Mouse (Mus musculus) kidney, postnatal 25 days (tissue): ENCODE data around the gene Zfp292.
A peak's percentile ranks its signal among the peaks of the same experiment; 100 is the strongest.
"Not testable (repeated sequence)": the region's sequence is repeated elsewhere in the genome, so short reads cannot be mapped to it uniquely, and the experiment has no call there.

Experiments used
- DNase-seq, 2 experiments: peaks; one replicate each; pipeline ENCODE4 v3.0.0; 2021; ENCODE audit warnings: mixed read lengths in 2 of 2

Zfp292 gene

DNA sequence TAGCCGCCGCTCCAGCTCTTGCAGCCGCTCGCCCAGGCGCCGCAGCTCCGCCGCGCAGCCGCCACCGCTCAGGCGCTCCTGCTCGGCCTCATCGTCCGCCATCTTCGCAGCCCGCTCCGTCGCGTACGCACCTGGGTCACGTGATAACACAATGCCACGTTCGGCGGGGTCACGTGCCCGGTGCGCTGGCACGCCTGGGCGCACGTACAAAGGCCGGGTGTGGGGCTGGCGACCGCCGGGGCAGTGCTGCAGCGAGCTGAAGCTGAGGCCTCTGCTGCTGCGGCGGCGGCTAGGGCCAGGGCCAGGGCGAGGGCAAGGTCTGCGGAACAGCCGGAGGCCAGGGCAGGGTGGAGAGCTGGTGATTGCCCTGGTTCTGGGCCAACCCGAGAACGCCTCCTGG, at the start of gene Zfp292:
Zfp292 (minus strand) TSS at position 143 of the 400 bp plus-strand sequence.
- DNase-seq: peak; percentile 96 to 98

DNA sequence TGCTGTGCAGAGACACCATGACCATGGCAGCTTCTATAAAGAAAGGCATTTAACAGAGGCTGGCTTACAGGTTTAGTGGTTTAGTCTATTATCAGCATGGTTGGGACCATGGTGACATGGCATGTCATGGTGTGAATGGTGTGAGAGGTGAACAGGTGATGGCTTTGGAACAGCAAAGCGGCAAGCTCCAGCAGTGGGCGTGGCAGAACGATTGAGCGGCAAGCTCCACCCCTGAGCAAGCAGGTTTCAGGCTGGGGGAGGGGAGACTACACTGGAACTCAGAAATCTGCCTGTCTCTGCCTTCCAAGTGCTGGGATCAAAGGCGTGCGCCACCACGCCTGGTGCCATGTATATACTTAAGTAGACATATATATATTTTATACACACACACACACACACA, 45.6 kb upstream of the Zfp292 start:
- DNase-seq: not testable (repeated sequence)

DNA sequence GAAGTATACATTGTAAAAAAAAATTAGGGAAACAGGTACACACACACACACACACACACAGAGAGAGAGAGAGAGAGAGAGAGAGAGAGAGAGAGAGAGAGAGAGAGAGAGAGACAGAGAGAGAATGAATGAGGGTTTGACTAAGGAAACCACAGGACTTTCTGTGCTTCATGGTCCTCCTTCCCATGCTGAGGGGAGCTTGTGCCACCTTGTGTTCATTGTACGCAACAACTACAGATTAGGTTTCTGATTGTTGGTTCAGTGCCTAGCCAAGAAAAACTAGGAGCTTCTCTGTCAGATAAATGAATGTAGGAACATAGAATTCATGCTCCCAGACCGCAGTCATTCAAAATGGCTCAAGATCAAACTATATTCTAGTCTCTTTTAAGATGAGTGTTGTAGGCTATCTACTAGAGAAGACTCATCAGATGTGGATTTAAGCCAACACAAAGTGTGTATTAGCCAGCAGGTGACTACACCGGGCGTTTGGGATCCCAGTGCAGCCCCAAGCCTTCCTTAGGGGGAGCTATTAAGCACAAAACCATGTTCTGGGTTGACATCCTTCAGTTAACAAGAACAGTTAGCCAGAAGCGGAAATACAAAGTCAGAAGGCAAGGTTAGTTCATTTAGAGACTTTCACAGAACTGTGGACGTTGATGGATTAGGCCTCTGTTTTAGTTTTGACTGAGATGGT, 39.6 kb upstream of the Zfp292 start:
- peak; percentile 43 to 49 for DNase-seq

DNA sequence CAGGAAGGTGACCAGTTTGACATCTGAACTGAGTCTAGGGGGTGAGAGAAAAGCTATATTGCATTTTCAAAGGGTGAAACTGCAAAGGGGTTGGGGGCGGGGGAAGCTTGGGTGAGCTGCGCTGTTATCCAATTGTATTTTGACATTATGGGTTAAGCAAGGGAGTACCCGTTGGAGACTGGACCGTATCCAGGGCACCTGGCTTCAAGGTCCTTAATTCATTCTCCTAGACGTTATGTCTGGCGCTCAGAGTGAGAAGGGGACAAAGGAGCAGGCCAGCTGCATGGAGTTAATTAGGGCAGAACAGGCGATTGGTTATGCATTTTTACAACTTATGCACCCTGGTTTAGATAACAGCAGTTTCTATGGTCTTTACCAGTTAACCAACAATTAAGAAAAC, 34.6 kb upstream of the Zfp292 start:
- no peak for DNase-seq

DNA sequence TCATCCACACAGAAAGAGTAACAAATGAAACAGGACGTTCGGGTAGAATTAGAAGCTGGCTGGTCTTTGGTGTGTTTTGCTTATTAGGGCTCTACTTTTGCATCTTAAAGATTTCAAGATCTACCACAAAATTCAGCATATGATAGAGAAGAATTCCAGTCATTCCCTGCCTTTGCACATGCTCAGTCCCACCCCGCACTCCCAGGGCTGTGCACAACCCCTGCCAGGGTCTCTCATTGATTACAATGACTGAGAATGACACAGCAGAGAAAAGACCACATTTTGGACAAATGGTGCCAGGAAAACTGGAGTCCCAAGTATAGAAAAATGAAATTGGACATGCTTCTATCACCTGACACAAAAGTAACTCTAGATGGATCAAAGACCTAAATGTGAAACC, 29.4 kb upstream of the Zfp292 start:
- DNase-seq: no peak

DNA sequence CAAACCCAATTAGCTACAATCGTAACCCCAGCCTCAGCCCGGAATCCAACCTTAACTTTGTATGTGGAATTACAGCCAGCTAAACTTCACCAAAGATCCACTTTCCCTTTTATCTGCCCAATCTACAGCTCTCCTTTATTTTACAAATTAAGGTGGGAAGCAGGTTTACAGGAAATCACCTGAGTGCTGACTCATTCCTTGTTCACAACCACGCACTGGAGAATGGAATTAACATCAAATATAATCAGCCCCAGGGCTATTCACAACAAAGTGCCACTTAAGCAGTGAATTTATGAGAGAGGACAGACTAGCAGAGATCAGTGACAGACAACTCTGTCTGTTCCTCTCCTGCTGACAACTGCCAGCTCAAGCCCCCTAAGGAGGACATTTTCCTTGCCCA, 28.6 kb upstream of the Zfp292 start:
- no peak for DNase-seq

DNA sequence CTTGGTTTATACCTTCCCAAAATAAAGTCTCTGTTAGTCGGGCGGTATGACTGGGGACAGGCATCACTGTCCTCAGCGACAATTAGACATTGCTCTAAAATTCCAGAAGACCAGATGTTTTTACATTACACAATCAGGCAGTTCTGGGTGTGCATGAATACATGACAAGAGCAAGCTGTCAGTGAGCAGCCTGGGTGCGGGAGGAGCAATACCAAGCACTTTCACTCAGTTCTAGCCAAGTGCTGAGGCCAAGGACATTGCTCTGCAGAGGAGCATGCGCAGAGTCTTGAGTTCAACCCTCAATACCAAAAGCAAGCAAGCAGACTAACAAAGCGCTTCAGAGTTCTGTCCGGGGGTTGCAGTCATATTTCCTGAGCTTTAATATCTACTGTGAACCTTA, 25.4 kb upstream of the Zfp292 start:
- peak; percentile 11 to 41 for DNase-seq

DNA sequence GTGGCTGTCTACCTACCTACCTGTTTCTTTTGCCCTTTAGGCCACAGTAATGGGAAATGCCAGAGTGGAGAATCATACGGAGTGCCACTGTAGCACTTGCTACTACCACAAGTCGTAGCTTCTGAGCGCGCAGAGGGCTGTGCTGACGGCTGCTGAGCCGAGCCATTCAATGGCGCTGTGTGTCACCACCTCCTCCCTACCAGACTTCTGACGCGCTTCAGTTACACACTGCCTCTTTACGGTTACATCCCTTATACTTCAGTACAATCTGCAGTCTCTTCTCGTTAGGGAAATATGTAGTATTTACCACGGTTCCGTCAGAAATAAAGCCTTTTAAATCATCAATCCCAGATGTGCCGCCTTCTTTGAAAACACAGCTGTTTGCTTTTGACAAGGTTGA, 24.3 kb upstream of the Zfp292 start:
- no peak for DNase-seq

DNA sequence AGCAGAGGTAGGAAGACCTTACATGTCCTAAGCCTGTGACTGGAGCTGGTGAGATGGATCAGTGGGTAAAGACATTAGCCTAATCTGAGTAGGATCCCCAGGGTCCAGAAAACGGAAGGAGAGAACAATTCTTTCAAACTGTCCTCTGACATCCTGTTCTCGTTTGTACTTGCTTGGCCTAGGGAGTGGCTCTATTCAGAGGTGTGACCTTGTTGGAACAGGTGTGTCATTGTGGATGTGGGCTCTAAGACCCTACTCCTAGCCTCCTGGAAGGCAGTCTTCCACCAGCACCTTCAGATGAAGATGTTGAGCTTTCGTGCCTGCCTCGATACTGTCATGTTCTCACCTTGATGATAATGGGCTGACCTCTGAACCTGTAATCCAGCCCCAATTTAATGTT, 23.4 kb upstream of the Zfp292 start:
- DNase-seq: no peak

DNA sequence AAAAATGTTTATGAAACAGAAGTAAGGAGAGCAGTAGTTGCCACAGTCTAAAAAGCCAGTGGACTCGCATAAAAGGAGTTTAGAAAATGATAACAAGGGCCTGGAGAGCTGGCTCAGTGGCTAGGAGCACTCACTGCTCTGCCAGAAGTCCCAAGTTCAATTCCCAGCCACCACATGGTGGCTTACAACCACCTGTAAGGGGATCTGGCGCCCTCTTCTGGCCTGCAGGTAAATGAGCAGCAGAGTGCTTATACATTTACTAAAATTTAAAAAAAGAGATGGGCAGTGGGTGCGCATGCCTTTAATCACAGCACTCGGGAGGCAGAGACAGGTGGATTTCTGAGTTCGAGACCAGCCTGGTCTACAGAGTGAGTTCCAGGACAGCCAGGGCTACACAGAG, 22.6 kb upstream of the Zfp292 start:
- DNase-seq: peak; percentile 27 to 38

DNA sequence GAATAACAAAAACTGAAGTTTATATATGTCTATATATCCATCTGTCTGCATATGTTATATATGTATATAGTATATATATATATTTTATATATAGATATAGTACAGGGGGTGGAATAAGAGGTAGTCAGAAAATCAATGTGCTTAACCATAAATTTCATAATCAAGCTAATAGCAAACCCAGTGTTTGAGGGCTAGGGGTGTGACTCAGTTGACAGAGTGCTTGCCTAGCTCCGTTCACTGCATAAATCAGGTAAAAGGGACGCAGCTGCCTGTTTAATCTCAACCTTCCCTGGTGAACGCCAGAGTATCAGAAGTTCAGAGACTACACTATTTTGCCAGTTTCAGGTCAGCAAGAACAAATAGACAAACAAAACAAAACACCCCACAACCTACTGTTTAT, 18.8 kb upstream of the Zfp292 start:
- DNase-seq: not testable (repeated sequence)

DNA sequence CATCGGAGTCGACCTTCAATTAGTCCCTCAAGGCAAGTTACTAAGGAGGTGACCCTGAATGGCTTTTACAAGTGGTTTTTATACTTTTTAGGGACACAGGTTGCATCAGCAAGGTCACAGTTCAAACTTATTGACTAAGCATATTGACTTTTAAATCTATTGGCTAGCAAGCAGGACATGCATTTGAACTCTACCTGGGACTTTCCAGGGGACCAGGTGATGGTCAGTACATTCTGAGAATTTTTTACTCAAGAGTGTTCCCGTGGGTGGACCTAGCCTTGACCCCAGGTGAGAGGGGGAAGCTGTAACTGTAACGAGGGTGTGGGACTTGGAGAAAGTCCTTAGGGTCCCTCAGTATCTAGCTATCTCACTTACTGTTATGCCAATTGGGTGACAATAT, 18.4 kb upstream of the Zfp292 start:
- no peak for DNase-seq

DNA sequence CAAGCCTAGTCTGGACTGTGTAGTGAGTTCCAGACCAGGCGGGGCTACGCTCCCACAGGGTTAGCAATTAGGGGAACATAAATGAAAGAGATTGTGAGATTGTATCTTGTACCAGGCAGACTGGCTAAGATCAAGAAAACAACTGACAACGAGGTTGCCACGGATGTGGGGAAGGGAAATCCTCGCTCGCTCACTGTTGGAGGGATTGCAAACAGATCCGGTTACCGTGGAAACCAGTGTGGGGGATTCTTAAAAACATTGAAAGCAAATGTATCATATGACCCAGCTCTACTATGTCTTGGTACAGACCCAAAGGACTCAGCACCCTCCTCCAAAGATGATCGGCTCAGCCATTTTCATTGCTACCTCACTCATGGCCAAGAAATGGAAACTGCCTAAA, 17.4 kb upstream of the Zfp292 start:
- no peak for DNase-seq

DNA sequence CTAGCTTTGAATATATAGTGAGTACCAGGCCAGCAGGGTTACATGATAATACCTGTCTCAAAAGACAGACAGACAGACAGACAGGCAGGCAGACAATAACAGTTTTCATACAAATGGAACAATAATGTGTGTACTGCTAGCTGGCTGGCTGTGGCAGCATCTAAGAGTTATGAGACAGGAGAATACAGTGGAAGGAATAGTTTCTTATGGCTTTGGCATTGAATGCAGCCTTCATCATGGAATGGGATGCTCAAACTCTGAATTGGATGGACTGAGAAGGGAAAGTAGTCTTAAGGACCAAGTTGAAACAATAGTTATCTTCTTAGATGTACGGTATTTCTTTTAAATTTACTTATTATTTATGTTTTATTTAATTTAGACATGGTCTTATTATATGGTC, 16.6 kb upstream of the Zfp292 start:
- DNase-seq: no peak

DNA sequence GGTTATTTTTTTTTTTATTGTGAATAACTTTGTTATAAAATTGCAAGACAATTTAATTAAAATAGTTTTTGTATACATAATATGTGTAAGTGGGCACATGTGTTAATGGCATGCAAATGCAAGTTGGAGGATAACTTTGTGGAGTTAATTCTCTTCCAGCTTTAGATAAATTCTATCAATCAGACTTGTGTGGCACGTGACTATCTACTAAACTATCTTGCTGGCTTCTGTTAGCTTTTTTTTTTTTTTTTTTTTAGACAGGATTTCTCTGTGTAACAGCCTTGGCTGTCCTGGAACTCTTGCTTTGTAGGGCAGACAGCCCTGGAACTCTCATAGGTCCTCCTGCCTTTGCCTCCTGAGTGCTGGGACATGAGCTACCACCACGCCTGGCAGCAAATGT, 15.7 kb upstream of the Zfp292 start:
- no peak for DNase-seq

DNA sequence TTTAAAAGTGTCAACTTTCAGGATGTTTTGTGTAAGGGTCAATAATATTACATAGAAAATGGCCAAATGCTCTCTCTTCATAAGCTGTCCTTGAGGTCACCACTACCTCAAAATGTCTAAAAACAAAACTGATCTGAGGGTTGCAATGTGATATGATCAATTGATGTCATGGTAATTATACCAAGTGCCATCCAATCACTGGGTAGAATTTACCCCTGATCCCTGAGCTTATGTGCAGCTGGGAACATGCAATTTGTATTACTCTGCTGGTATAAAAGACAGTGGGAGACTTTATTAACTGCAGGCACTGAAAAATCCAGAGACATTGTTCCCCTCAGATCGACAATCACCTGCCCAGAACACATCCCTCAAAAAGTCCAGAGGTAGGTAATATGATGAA, 10.7 kb upstream of the Zfp292 start, which contains the start of gene Cga:
Cga (plus strand) TSS at position 301 of the 400 bp plus-strand sequence.
- DNase-seq: no peak

DNA sequence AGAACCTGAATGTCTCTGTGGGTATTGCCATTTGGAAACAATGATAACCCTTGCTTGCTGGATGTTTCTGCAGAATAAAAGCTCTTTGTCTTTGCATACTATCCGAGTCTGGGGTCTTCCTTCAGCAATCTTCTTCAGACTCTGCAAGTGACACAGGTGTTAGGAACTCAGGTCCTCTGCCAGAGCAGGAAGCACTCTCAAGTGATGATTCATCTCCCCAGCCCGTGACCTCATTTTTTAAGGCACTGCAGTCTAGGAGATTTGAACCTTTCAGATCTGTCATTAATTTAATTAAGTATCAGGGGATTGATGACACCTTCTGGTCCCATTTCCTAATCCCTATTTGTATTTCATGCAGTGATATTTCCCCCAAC, 7.0 kb upstream of the Zfp292 start:
- DNase-seq: no peak

DNA sequence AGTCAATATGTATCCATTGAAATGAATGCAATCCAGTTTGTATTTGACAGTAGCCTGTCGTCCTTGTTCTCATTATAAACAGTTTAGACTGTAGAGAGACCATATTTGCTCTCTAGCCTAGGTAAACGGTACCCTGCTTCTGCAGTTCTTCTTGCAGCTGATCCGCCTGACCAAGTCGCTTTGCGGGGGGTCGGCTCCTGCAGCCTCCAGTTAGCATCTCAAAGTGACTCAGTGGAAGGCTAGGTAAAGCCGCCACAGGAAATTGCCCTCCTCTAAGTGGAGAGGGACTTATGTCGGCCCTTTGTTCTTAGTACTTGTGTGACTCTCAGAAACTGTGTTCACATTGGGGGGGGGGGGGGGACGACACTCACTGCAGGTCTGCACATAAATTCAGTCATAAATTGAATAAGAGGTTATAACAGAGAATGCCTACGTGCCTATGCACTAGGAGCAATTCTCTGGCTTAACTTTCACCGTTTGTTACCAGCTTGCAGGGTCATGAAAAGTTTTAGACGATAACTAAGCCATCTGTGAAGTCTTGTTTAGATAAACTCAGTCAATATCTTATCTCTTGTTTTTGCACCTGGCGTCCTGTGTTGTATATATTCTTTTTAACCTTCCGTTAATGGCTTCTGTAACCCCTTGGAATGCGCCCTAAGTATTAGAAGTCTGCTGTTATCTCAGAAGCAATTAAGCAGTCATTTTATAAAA, 6.5 kb upstream of the Zfp292 start:
- no peak for DNase-seq

DNA sequence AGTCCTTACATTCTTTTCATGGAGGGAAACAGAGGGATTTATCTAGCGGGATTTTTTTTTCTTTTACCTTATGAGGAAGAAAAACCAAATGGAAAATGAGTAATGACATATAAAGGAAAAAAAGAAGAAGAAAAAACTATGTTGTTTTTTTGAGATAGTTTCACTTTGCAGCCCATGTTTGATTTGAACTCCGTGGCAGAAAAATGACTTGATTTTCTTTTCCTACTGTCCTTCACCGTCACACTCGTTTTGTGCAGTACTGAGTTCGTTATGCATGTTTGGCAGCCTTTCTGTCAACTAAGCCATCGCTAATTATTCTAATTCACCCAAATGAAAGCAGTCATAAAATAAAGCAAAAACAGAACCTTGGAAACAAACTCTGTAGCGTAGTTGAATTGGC, 4.5 kb upstream of the Zfp292 start:
- no peak for DNase-seq

DNA sequence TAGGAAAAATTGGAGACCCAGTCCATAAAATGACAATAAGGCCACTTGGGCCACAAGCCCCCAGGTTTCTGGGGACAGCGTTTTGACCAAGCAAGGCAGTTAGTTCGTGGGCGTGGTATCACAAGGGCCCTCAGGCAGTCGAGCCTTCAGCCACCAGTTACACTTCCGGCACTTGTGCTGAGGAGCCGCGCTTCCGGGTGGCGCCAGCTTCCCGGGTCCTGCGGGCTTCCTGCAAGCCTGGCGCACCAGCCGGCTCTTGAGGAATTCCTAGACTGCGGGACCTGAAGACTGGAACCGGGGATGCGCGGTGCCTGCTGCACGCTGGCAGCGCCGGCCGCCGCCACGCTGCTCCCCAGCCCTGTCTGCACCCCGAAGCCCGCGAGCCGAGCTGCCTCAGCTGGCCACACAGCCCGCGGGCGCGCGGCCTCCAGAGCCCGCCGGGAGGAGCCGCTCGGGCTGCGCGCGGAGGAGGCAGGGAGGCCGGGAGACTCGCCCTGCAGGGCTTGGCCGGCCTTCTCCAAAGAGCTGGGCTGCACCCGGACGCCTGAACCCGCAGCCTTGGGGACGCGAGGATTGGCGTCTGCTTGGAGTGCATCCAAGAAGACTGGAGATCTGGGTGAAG, 3.8 kb upstream of the Zfp292 start:
- DNase-seq: peak; percentile 77 to 89

DNA sequence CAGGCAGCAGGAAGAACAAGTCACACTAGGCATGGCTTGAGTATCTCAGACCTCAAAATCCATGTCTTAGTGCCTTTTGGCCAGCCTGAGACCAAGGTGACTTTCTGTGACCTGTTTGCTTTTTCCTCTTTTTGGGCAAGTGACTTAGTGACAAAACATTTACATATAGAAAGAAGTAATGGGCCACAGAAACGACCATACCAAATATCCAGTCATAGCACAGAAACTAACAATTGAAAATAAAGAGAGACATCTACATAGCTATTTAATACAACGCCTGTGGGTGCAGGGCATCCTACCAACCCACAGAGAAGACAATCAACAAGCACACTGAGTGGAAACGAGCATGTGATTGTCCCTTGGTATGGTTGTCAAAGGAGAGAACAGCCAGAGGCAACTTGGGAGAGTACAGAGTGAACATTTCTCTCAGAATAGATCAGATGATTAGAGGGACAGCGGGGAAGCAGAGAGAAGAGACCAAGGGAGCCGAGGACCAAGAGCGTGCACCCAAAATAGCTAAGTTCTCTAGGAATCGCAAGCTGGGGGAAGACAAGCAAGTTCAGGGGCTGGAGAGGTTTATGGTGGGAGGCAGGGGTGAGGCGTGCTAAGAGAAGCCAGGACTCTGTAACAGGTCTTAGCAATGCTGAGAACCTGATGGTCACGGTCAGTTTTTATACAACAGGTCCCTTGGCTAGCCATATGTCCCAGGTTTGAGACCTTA, 3.0 kb upstream of the Zfp292 start:
- no peak for DNase-seq

DNA sequence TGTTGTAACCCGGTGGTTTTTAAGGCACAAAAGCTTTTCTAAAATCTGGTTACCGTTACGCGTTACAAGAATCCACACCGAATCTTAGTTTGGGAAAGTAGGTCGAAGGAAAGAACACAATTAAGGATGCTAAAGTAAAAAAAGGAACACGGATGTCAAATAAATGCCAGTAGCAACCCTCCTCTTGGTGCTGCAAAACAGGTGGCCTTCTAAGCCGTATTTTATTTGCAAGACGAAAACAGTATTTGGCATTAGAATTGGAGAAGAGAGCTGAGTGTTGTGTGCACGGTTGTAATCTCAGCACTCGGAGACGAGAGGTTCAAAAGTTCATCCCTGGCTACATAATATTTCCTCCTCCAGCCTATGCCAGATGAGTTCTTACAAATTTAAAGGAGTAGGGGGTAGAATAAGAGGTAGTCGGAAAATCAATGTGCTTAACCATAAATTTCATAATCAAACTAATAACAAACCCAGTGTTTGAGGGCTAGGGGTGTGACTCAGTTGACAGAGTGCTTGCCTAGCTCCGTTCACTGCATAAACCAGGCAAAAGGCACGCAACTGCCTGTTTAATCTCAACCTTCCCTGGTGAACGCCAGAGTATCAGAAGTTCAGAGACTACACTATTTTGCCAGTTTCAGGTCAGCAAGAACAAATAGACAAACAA, 738 bp upstream of the Zfp292 start:
- DNase-seq: no peak

DNA sequence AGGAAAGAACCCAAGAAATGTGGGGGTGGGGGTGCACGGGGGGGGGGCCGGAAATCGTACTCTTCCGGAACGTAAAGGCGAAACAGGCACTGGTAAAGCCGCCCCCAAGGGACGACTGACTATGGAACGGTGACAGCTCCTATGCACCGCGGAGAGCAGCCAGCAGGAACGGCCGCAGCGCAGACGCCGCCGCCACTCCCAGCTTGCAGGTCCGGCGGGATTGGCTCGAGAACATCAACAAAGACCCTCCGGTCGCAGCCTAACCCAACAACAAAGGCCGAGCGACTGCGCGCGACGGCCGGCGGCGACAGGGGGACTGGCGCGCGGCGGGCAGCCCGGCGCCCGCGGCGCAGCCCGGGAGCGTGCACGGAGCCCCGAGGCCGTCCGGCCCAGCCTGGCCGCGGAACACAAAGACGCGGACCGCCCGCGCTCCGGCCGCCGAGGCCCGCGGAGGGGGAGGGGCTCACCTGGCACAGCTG, 430 bp downstream of the Zfp292 start:
- DNase-seq: peak in 1 of 2 experiments; percentile 50
